Mouse (Mus musculus): ENCODE results near the gene Ptbp2.

DNA sequence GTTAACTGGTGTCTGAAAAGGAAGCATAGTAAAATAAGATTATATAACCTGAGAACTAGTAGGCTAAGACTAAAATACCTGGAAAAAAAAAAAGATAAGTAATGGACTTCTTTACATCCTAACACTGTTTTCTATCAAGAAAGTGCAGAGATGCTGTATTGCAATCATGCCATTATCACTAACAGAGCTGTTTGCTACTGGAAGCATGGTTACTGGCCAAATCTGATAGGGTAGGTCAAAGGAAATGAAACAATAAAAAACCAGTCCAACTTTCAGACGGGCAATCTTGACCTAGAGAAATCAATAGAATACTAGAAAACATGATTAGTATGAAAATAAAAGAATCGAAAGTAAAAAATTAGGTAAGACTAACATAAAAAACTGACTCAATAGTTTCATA lies 37.6 kb downstream of the Ptbp2 start:
- no peak for TF ChIP-seq CTCF (IDR thresholded peaks at IDR 0.05; ENCODE audit: extremely low read depth, insufficient read depth, insufficient read length, insufficient replicate concordance)
- no peak for TF ChIP-seq POLR2A (IDR thresholded peaks at IDR 0.05; ENCODE audit: low read depth, low read length)
